Mouse (Mus musculus): ENCODE data around the gene Mast4. TPM values are rescaled to one million over a fixed set of nuclear protein-coding genes. Genes with fewer than 3 reads are reported as not detected.

Gene Mast4
- polyA plus RNA-seq, 1 experiment from 2014 or later = 2.8 TPM

GRCm38 (mm10) chr13:103198210-103198940 lies 135.9 kb downstream of the Mast4 start:
- Histone ChIP-seq H3K4me3 (ENCODE audit: low read depth, low read length) (no peak overlapping the region), H3K4me2 (ENCODE audit: low read depth, low read length) (no peak overlapping the region), H3K9ac (replicated peaks) (no peak overlapping the region), H3K4me1 (ENCODE audit: insufficient read depth) (no peaks in the 10 kb centered on the region), H3K27me3 (ENCODE audit: insufficient read depth, low read length) (no peaks in the 10 kb centered on the region), H3K27ac (ENCODE audit: low read depth) (no peak overlapping the region), H3K9me3 (ENCODE audit: low read length) (no peaks in the 10 kb centered on the region), H3K36me3 (replicated peaks; ENCODE audit: insufficient read depth, low read length) (no peaks in the 10 kb centered on the region)
- no peak for TF ChIP-seq CTCF (IDR thresholded peaks at IDR 0.05; ENCODE audit: low read depth)
- no peak for DNase-seq
- 76% methylated on average over 9 of the region's 9 CpGs for WGBS (ENCODE audit: insufficient replicate concordance)
- ATAC-seq = no peak

- H3K9me3 ChIP-seq (ENCODE audit: low read length) = no peaks in the 10 kb centered on the region
- H3K4me1 ChIP-seq (ENCODE audit: insufficient read depth) = no peaks in the 10 kb centered on the region
- TF ChIP-seq EP300 (IDR thresholded peaks at IDR 0.05; ENCODE audit: low read depth) = no peak
- TF ChIP-seq CTCF (IDR thresholded peaks at IDR 0.05; ENCODE audit: low read depth) = 0 out of 2 replicates have a peak, but pooled peaks have one; percentile 23
- 28% methylated on average over 5 of the region's 5 CpGs for WGBS (ENCODE audit: insufficient replicate concordance)
- DNase-seq = no peak
- no peak overlapping the region for H3K4me2 ChIP-seq (ENCODE audit: low read depth, low read length)
- H3K27me3 ChIP-seq (ENCODE audit: insufficient read depth, low read length) = no peaks in the 10 kb centered on the region
- no peak for ATAC-seq
- H3K36me3 ChIP-seq (replicated peaks; ENCODE audit: insufficient read depth, low read length) = no peaks in the 10 kb centered on the region
- H3K4me3 ChIP-seq (ENCODE audit: low read depth, low read length) = no peak overlapping the region
- no peak overlapping the region for H3K9ac ChIP-seq (replicated peaks)
- no peak overlapping the region for H3K27ac ChIP-seq (ENCODE audit: low read depth)
These were observed 138.0 kb downstream of the Mast4 start for GRCm38 (mm10) chr13:103196307-103196706.

GRCm38 (mm10) chr13:103195847-103196246 lies 138.4 kb downstream of the Mast4 start:
- WGBS (ENCODE audit: insufficient replicate concordance) = 37% methylated on average over 3 of the region's 3 CpGs
- H3K36me3 ChIP-seq (replicated peaks; ENCODE audit: insufficient read depth, low read length) = no peaks in the 10 kb centered on the region
- no peak overlapping the region for H3K27ac ChIP-seq (ENCODE audit: low read depth)
- no peak for TF ChIP-seq CTCF (IDR thresholded peaks at IDR 0.05; ENCODE audit: low read depth)
- no peaks in the 10 kb centered on the region for H3K9me3 ChIP-seq (ENCODE audit: low read length)
- DNase-seq (no peak), ATAC-seq (no peak)
- H3K4me3 ChIP-seq (ENCODE audit: low read depth, low read length) = no peak overlapping the region
- no peaks in the 10 kb centered on the region for H3K4me1 ChIP-seq (ENCODE audit: insufficient read depth)
- no peak overlapping the region for H3K9ac ChIP-seq (replicated peaks)
- no peak overlapping the region for H3K4me2 ChIP-seq (ENCODE audit: low read depth, low read length)
- H3K27me3 ChIP-seq (ENCODE audit: insufficient read depth, low read length) = no peaks in the 10 kb centered on the region

GRCm38 (mm10) chr13:103183566-103183965 lies 150.7 kb downstream of the Mast4 start:
- ATAC-seq = no peak
- Histone ChIP-seq H3K36me3 (replicated peaks; ENCODE audit: insufficient read depth, low read length) (no peaks in the 10 kb centered on the region), H3K9ac (replicated peaks) (no peak overlapping the region), H3K27ac (ENCODE audit: low read depth) (no peak overlapping the region), H3K4me2 (ENCODE audit: low read depth, low read length) (no peak overlapping the region), H3K4me3 (ENCODE audit: low read depth, low read length) (no peak overlapping the region), H3K27me3 (ENCODE audit: insufficient read depth, low read length) (no peaks in the 10 kb centered on the region), H3K9me3 (ENCODE audit: low read length) (no peaks in the 10 kb centered on the region), H3K4me1 (ENCODE audit: insufficient read depth) (no peaks in the 10 kb centered on the region)
- 65% methylated on average over 5 of the region's 5 CpGs for whole genome bisulfite sequencing (ENCODE audit: insufficient replicate concordance)
- TF ChIP-seq EP300 (IDR thresholded peaks at IDR 0.05; ENCODE audit: low read depth) (no peak), CTCF (IDR thresholded peaks at IDR 0.05; ENCODE audit: low read depth) (no peak)
- DNase-seq = no peak

GRCm38 (mm10) chr13:103181836-103182235 lies 152.5 kb downstream of the Mast4 start:
- 89% methylated on average over 9 of the region's 9 CpGs for WGBS (ENCODE audit: insufficient replicate concordance)
- DNase-seq (no peak), ATAC-seq (no peak)
- Histone ChIP-seq H3K4me3 (ENCODE audit: low read depth, low read length) (no peak overlapping the region), H3K4me1 (ENCODE audit: insufficient read depth) (no peaks in the 10 kb centered on the region), H3K27me3 (ENCODE audit: insufficient read depth, low read length) (no peaks in the 10 kb centered on the region), H3K9ac (replicated peaks) (no peak overlapping the region), H3K9me3 (ENCODE audit: low read length) (no peaks in the 10 kb centered on the region), H3K27ac (ENCODE audit: low read depth) (no peak overlapping the region), H3K36me3 (replicated peaks; ENCODE audit: insufficient read depth, low read length) (no peaks in the 10 kb centered on the region), H3K4me2 (ENCODE audit: low read depth, low read length) (no peak overlapping the region)
- no peak for TF ChIP-seq EP300 (IDR thresholded peaks at IDR 0.05; ENCODE audit: low read depth)
- TF ChIP-seq CTCF (IDR thresholded peaks at IDR 0.05; ENCODE audit: low read depth) = no peak

GRCm38 (mm10) chr13:103176871-103177270 lies 157.4 kb downstream of the Mast4 start:
- ATAC-seq (no peak), DNase-seq (no peak)
- Histone ChIP-seq H3K27me3 (ENCODE audit: insufficient read depth, low read length) (no peaks in the 10 kb centered on the region), H3K9ac (replicated peaks) (no peak overlapping the region), H3K4me3 (ENCODE audit: low read depth, low read length) (no peak overlapping the region), H3K27ac (ENCODE audit: low read depth) (no peak overlapping the region), H3K4me2 (ENCODE audit: low read depth, low read length) (no peak overlapping the region), H3K36me3 (replicated peaks; ENCODE audit: insufficient read depth, low read length) (no peaks in the 10 kb centered on the region), H3K9me3 (ENCODE audit: low read length) (no peaks in the 10 kb centered on the region), H3K4me1 (ENCODE audit: insufficient read depth) (no peaks in the 10 kb centered on the region)
- TF ChIP-seq CTCF (IDR thresholded peaks at IDR 0.05; ENCODE audit: low read depth) (no peak), EP300 (IDR thresholded peaks at IDR 0.05; ENCODE audit: low read depth) (no peak)
- WGBS (ENCODE audit: insufficient replicate concordance) = 70% methylated on average over 7 of the region's 7 CpGs
